Mouse (Mus musculus) cortical plate, adult 2 months (tissue): ENCODE results near the gene Smug1. TPM values are rescaled to one million over a fixed set of nuclear protein-coding genes. Genes with fewer than 3 reads are reported as not detected.
A peak's percentile ranks its signal among the peaks of the same experiment; 100 is the strongest.

Experiments
- H3K27ac ChIP-seq: fragments of 200-500 bp; 2 replicates; pipeline ENCODE4 v1.5.1; 2012; ENCODE audit warnings: low read length, control low read depth, inconsistent platforms; ENCODE audit not compliant: insufficient read depth
- H3K4me1 ChIP-seq: fragments of 200-500 bp; 2 replicates; pipeline ENCODE4 v1.6.1; 2011; ENCODE audit warnings: low read length; ENCODE audit not compliant: control insufficient read depth, insufficient read depth
- H3K4me3 ChIP-seq: fragments of 200-500 bp; 2 replicates; pipeline ENCODE4 v1.5.1; 2011; ENCODE audit warnings: mild to moderate bottlenecking, low read length, control low read depth; ENCODE audit not compliant: insufficient read depth
- CTCF ChIP-seq: fragments of 200-500 bp; IDR thresholded peaks from 2 replicates; pipeline ENCODE4 v1.5.1; 2011; ENCODE audit warnings: mild to moderate bottlenecking, control low read depth, low read length; ENCODE audit not compliant: insufficient read depth; ENCODE audit errors: extremely low read depth
- POLR2A ChIP-seq: fragments of 200-500 bp; IDR thresholded peaks from 2 replicates; pipeline ENCODE4 v1.6.1; 2011; ENCODE audit warnings: mild to moderate bottlenecking, low read length, control low read depth; ENCODE audit not compliant: insufficient read depth; ENCODE audit errors: extremely low read depth
- polyA plus RNA-seq: library from polyadenylated mRNA; depleted of rRNA; stranded (reverse); fragments of >200 nt; gene quantifications from 2 replicates; pipeline ENCODE4 v1.2.3, GENCODE M21; 2012; rRNA removed

Gene Smug1
- polyA plus RNA-seq, result 19.5 and 19.9 TPM in 2 replicates

DNA sequence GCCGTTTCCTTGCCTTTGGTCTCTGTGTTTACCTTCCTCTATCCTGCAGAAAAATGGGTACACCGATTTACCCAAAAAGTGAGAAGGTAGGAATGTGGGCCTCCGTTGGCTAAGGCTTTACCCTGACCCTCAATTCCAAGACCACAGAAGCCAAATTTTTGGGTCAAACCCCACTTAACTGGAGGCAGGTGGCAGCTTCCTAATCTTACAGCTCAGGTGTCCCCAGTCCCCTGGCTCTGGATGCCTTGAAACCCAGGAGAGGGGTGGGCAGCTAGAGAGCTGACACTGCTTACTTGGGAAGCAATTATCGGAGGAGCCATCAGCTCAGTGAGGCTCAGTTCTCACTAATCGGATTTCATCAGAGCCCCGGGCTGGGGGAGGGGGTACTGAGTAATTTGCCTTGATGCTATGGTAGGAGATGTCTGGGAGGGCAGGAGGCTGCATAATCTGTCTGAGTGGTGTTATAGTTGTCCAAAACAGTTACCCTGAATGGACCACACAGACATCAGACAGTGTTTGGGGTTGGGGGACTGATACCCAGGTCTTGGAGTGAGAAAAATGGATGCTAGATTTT is at the start of gene Smug1:
Gene Smug1, minus strand, starts transcription at position 51 of the 574 bp plus-strand sequence.
- Histone ChIP-seq H3K27ac (no peak within 1 kb of the TSS), H3K4me1 (peaks cover 2% of the 10 kb centered on the region; the same call in 1 of the 2 replicates)
- TF ChIP-seq POLR2A, result no peak
- TF ChIP-seq CTCF, result no peak

DNA sequence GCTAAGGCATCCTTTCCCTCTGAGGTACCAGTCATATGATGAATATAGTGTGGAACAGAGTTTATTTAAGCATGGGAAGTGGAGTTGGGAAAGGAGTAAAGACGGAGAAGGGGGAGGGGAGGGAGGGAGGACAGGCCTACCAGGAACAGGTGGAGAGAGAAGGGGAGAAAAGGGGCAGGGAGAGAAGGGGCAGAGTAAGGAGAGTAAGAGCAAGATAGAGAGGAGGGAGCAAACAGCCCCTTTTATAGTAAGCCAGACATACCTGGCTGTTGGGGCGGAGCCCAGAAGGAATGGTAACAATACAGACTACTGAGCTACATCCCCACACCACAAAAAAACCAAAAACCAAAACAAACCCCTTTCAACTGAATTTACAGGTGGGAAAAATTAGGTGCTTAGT is 49.2 kb upstream of the Smug1 start:
- Histone ChIP-seq H3K27ac (no peak overlapping the region; the same call in 1 of the 2 replicates), H3K4me1 (peaks cover 4% of the 10 kb centered on the region; the same call in 1 of the 2 replicates), H3K4me3 (no peak overlapping the region)
- TF ChIP-seq CTCF, result no peak
- TF ChIP-seq POLR2A, result no peak

More for the DNA sequence above, at the start of gene Smug1:
- H3K4me3 ChIP-seq, result no peak within 1 kb of the TSS

DNA sequence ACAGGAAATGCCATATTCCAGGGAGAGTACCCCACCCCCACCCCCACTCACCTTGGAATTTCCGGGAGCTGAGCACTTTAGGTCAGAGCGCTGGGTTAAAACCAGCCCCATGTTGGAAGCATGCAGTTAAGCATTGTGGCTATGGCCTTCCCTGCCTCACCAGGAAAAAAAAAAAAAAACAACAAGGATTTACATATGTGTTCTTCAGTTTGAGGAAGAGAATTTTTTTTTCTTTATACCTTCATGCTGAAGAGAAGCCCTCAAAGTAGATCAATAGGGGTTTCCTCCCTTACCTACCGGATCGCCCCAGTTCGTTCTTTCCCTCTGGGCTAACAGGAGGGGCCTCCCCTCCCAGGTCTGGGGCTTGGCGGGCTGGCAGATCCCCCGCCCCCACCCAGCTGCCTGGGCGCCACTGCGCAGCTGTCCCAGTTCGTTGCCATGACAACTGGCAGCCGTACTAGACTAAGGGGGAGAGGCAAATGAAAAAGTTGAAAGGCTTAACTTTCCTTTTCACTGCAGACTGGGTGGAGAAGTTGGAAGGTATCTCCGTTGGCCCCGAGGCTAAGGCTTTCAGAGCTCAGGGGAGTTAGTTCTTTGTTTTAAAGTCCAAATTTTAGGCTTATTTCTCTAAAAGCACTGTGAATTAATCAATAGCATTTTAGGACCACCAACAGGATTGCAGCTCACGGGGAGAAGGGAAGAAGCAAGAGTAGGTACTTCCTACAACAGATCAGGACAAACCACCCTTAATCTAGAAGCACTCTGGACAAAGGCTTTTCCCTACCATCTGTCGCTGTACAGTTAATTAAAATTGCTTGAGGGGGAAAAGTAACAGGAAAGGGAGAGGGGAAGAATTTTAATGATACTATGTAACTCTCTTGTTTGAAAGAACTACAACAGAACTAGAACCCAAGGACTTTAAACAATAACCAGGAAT is 48.3 kb upstream of the Smug1 start:
- Histone ChIP-seq H3K4me3 (peak overlapping the region; percentile 28), H3K4me1 (peaks cover 4% of the 10 kb centered on the region; the same call in 1 of the 2 replicates), H3K27ac (peak overlapping the region; percentile 58)
- TF ChIP-seq CTCF (no peak), POLR2A (0 out of 2 replicates have a peak, but pooled peaks have one; percentile 31)

DNA sequence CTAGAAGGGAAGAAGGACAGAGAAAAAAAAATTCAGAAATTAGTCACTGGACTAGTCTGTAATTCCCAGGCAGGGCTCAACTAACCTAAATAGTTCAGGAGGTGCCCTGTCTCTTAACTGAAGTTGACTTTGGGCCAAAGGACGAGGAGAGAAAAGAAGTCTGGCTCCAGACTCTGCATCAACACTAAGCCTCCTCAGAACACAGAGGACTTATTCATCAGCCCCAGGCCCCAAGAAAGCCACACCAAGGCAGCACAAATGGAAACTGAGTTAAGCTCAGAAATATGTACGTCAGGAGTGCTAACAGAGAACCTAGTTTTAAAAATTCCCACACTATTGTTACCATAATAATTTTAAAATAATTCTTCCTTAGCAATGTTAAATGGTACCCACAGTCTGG is 47.3 kb upstream of the Smug1 start:
- 0 out of 2 replicates have a peak overlapping the region, but pooled peaks have one; percentile 46 for H3K27ac ChIP-seq
- H3K4me1 ChIP-seq, result peaks cover 4% of the 10 kb centered on the region; the same call in 1 of the 2 replicates
- H3K4me3 ChIP-seq, result peak overlapping the region; percentile 28
- TF ChIP-seq CTCF (no peak), POLR2A (no peak)

DNA sequence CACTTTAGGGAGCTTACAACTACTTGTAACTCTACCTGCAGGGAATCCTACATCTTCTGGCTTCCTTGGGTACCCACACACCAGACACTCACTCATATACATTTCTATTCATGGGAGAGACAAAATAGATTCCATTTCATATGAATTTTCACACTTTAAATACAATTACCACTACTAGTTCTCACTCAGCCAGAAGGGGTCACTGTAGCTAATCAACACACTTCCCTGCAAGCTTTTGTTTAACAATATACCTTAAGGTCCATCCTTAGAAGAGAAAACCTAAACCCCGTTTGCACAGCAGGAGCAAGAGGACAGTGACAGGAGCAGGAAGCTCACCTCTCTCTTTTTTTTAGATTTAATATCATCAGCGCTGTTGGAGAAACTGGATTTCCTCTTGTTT is 38.3 kb upstream of the Smug1 start:
- no peaks in the 10 kb centered on the region; the same call in 1 of the 2 replicates for H3K4me1 ChIP-seq
- TF ChIP-seq CTCF (no peak), POLR2A (no peak)
- H3K27ac ChIP-seq, result no peak overlapping the region

DNA sequence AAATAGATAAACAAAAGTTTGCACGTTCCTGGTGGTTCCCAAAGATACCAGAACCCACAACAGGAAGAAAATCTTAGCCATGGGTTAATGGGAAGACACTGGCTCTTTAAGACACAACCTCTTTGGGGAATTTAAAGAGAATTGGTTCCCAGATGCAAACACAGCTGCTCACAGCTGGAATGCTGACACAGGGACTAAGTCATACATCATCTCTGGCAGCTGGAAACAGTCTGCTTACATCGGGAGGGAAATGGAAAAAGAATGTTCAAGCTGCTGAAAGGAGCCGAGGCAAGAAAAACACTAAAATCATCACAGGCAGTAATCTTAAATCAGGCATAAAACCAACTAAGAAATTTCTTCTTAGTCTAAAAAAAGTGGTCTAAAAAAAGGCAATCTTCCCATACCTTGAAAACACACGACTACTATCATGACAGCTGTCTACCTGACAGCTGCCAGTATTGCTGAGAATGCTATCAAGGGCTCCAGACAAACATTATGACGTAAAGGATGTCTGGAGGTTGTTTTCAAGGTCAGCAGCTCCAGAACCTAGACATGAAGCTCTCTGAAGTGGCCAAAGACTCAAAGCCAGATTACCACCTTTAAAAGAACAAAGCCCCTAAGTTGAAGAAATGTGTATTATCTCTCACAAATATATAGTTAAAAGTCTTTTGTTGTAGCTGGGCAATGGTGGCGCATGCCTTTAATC is 35.3 kb upstream of the Smug1 start:
- TF ChIP-seq CTCF (no peak), POLR2A (no peak)
- H3K4me1 ChIP-seq, result peaks cover 1% of the 10 kb centered on the region; the same call in 1 of the 2 replicates
- peak overlapping the region; percentile 28; the same call in 1 of the 2 replicates for H3K27ac ChIP-seq
- H3K4me3 ChIP-seq, result no peak overlapping the region

More for the DNA sequence above, 38.3 kb upstream of the Smug1 start:
- H3K4me3 ChIP-seq, result no peak overlapping the region

DNA sequence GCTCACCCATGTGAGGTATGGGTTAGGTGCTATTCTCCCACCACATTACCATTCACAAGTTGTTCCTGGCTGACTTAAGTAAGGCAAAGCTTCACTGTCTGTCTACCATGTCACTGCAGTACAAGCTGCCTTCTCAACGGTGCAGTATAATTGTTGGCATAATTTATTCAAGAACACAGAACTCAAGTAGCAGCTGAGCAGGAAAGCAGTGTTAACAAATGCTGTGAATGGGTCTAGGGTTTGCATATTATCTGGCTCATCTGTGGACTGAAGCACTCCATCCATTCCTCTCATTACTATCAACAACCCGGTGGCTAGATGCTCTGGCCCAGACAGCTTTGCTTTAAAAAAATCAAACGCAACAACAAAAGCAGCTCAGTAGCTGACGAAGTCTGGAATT is 30.9 kb upstream of the Smug1 start:
- TF ChIP-seq CTCF, result no peak
- no peak for TF ChIP-seq POLR2A
- H3K27ac ChIP-seq, result peak overlapping the region; percentile 37; the same call in 1 of the 2 replicates
- H3K4me3 ChIP-seq, result no peak overlapping the region
- peaks cover 1% of the 10 kb centered on the region; the same call in 1 of the 2 replicates for H3K4me1 ChIP-seq

DNA sequence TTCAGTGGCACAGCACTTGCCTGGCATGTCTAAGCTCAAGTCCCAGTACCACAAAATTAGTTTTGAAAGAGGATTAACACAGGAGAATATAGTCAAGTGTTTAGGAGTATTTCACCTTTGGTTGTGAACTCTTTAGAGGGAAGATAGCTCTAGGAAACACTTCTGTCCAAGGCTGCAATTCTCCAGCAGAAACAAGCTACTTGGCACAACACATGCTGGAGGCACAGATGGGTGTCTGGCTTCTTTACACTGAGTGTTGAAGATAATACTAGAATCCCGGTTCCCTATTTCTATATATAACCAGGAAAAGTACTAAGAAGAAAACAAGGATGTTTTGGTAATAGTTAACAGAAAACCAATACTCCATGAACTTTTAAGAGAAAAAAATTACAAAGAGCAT is 29.9 kb upstream of the Smug1 start:
- no peak overlapping the region for H3K4me3 ChIP-seq
- H3K27ac ChIP-seq, result no peak overlapping the region
- H3K4me1 ChIP-seq, result peaks cover 1% of the 10 kb centered on the region; the same call in 1 of the 2 replicates
- TF ChIP-seq POLR2A (no peak), CTCF (no peak)

DNA sequence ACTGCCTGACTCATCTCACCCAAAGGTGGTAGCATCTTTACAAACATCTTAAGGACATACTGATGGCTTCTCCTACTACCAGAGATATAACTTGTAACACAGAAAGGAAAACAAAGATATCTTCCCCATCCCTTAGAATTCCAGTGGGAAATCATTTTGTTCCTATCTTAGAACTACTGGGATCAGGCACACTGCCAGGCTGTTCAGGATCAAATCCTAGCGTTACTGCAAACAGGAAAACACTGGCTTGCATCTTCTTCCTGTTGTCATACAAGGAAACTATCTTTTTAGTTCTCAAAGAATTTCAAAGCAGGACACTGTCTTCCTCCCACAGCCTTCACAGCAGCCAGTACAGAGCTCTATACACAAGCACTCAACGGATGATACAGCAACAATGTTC is 26.7 kb upstream of the Smug1 start:
- Histone ChIP-seq H3K27ac (no peak overlapping the region), H3K4me3 (no peak overlapping the region), H3K4me1 (peaks cover 1% of the 10 kb centered on the region; the same call in 1 of the 2 replicates)
- TF ChIP-seq CTCF (no peak), POLR2A (no peak)
